Mouse (Mus musculus) T-helper 2 cell (primary cell): ENCODE data around the gene Nolc1.

ENCODE experiments used
- in situ Hi-C: fragments of 300-600 bp; cut with MboI, MseI; formaldehyde crosslinking; loops from one replicate; pipeline ENCODE4 v1.15.1; 2025; ENCODE audit warnings: high pct_unique_total_duplicates

Gene Nolc1

DNA sequence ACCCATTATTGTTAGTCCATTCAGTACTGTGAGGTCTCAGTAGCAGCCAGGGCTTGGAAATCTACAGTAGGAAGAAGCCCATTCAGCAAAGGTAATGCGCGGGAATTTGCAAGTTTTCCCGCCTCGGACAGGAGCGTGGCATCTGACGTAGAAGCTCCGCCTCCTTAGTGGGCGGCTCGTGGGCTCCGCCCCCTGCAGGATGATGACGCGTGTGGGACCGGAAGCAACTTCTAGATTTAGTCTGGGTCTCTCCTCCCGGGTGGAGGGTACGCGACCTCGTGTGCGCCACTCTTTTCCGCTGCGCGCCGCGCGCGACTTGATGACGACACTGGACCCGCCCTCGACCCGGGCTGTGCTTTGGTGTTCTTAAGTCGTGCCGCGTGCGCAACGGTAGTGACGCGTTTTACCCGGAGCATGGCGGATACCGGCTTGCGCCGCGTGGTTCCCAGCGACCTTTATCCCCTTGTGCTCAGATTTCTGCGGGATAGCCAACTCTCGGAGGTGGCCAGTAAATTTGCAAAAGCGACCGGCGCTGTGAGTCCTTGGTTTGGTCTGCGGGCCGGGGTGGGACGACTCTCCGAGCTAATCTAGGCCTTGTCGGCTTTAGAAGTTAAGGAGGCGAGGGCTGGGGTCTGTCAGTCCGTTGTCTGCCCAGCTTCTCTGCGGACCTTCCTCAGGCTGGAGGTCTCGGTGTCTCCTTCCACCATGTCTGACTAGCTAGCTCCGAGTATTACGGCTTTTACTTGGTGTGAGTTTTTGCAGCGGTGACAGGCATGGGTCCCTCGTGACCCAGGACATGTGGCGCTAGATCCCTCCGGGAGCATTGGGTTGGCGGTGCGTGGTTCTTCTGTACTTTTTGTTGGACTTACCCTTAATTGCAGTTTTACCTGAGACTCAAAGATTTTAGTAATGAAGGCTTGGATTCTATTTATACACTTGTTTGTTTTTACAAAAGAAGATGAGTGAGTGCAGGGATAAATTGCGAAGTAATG is at the start of gene Nolc1:
Gene Nolc1, plus strand, starts transcription at position 248 of the 992 bp plus-strand sequence.
- in situ Hi-C loops = no loop called here

- in situ Hi-C loops = loop anchor here (25.0 kb wide), 1 partner anchor 1739 kb away; the partner anchor contains the start of gene Scd2
Observed at GRCm38 (mm10) chr19:46026567-46026966, 49.1 kb upstream of the Nolc1 start.

GRCm38 (mm10) chr19:46028747-46029320 is 46.8 kb upstream of the Nolc1 start:
- in situ Hi-C loops = loop anchor here (25.0 kb wide), 1 partner anchor 1742 kb away; the partner anchor contains the start of gene Scd2

DNA sequence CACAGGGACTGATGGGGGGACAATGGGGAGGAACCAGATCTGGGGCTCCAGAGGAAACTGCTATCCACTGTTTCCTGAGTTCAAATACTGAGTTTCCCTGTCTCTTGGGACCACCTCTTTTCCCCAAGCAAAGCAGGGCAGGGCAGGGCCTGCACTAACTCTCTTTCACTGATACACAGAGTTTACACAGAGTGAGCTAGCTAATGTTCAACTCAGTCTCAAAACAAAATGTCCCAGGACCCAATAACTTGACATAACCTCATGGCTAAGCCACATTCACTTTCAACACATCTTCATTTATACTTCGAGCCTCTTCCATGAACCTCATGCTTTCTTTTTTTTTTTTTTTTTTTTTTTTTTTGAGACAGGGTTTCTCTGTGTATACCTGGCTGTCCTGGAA is 46.0 kb upstream of the Nolc1 start:
- in situ Hi-C loops = loop anchor here (25.0 kb wide), 1 partner anchor 1742 kb away; the partner anchor contains the start of gene Scd2

DNA sequence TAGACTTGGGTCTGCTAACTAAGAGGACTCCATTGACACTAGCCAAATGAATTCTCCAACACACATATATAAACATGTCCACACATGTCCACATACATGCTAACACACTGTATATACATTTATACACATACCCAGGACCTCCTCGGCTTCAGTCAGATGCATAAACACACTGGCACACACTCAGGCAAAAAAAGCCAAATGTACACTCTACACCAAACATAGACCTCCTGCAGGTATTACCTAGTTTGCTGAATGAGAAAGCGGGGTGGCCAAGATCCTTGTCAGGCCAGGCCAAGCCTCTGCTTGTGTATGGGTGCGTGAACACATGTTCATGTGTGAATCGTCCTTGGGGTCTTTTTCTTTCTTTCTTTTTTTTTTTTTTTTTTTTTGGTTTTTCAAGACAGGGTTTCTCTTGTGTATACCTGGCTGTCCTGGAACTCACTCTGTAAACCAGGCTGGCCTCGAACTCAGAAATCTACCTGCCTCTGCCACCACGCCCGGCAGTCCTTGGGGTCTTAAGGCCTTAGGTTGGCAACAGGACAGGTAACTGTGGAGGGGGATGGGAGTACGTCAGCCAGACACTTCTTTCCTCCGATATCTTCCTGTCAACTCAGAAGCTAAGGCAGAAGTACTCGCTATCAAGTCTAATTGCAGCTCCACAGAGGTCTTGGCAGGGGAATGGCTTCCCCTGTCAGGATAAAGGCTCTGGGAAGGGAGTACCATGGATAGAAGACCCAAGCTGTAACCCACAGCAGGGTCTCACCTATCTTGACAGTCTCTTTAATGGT is 45.3 kb upstream of the Nolc1 start:
- in situ Hi-C loops = loop anchor here (25.0 kb wide), 1 partner anchor 1743 kb away; the partner anchor contains the start of gene Scd2

DNA sequence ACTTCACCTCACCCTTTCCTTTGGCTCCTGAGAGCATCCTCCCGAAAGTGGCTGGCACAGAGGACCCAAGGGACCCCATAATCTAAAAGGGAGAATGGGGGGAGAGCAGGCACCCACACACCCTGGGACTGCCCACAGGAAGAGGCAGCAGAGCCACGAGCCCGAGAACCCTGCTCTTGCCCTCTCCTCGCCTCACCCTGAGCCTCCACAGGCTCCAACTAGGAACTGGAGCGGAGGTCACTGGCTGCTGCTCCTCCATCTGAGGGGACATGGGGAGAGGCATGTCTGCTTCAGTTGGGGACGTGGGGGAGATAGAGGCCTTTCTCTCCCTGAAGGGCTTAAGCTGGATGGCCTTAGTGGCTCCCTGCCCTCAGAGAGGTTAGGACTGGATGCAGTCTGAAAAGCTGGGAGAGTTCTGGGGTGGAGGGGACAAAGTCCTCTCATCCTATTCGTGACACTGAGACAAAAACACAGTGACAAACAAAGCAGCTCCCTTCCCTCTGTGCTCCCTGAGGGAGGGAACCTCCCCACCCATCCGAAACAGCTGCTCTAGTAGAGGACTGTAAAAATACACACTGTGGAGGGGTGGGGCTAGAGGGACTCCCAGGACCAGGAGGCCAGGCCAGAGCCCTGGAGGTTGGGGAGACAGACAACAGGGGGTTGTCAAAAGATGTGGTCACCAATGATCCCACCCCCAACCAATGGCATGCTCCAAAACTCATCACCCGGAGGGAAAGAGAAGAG is 43.8 kb upstream of the Nolc1 start:
- in situ Hi-C loops = loop anchor here (25.0 kb wide), 1 partner anchor 1745 kb away; the partner anchor contains the start of gene Scd2

GRCm38 (mm10) chr19:46032731-46033510 is 42.7 kb upstream of the Nolc1 start:
- in situ Hi-C loops = loop anchor here (25.0 kb wide), 1 partner anchor 1746 kb away; the partner anchor contains the start of gene Scd2

DNA sequence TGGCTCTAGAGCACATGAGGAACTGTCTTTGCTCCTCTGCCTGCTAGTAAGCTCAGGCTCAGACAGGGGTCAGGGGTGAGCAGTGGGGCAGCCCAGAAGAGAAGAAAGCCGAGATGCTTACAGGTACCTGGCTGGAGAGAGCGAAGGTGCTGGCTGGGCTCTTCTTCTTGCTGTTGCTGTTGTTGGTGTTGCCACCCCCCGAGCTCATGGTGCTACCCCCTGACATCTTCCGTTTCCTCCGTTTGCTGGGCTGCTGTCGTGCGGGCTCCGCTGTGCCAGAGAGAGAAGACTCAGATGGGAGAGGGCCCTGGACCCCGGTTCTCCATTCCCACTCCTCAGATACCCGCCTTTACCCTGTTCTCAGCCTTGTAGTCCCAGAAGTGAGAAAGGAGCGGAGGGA is 41.8 kb upstream of the Nolc1 start:
- in situ Hi-C loops = loop anchor here (25.0 kb wide), 1 partner anchor 1747 kb away; the partner anchor contains the start of gene Scd2

- in situ Hi-C loops = loop anchor here (25.0 kb wide), 1 partner anchor 1749 kb away; the partner anchor contains the start of gene Scd2
Observed at GRCm38 (mm10) chr19:46035971-46036370, 39.7 kb upstream of the Nolc1 start.

DNA sequence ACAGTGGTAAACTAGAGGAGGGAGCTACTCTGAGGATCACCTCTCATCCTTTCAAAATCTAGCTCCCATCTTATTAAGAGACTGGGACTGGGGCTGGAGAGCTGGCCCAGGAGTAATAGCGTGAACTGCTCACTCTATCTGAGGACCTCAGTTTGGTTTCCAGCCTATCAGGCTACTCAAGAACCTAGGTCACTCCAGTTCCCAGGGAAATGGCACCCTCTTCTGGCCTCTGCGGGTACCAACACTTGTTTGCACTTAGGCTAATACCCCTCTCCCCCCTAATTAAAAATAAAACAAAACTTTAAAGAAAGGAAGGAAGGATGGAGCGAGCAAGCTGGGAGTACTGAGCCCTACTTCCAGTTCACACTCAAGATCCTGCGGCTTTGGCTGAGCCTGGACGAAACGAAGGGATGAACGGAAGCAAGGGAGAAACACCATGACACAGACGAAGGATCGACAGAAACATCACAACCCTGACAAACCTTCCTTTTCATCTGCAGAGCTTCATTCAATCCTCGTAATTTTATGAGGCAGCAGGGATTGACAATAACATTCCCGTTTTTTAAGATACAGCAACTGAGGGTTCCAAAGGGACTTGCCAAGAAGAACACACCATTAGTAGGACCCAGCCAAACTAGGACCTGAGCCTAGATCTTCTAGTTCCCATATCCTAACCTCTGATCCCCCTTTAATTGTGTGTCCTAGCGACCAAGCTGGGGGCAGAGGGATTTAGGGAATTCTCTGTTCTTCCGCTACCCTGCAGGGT is 39.0 kb upstream of the Nolc1 start:
- in situ Hi-C loops = loop anchor here (25.0 kb wide), 1 partner anchor 1749 kb away; the partner anchor contains the start of gene Scd2

DNA sequence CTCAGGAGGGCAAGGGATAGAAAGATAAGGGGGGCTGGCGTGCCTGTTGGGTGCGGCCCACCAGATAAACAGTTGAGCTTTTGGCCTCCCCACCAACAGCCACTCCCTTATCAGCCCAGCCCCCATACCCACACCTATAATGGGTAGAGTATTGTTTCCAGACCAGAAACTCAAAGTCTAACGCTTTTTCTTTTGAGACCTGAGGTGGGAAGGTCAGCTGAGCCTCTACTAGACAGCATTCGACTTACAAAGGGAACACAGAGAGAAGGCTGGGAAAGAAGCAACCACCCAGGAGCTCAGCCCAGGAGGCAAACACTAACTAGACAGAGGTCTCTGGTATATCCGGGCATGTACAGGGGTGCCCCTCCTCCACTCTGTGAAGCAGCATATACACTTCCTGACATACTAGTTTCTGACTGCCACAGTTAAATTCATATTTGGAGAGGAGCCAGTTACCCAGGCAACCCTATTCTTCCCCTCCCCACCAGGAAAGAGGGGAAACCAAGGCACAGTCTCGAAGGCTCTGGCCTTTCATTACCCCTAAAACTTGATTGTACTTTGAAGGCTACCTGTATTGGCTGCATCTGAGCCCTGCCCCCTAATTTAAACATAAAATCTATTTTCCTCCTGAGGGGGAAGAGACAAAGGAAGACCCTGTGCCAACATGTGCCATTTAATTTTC is 38.3 kb upstream of the Nolc1 start:
- in situ Hi-C loops = loop anchor here (25.0 kb wide), 1 partner anchor 1750 kb away; the partner anchor contains the start of gene Scd2

- in situ Hi-C loops = loop anchor here (25.0 kb wide), 1 partner anchor 1751 kb away; the partner anchor contains the start of gene Scd2
Observed at GRCm38 (mm10) chr19:46037925-46038850, 37.5 kb upstream of the Nolc1 start.

GRCm38 (mm10) chr19:46038851-46039260 is 36.8 kb upstream of the Nolc1 start:
- in situ Hi-C loops = loop anchor here (25.0 kb wide), 1 partner anchor 1752 kb away; the partner anchor contains the start of gene Scd2

GRCm38 (mm10) chr19:46039478-46039877 is 36.2 kb upstream of the Nolc1 start:
- in situ Hi-C loops = loop anchor here (25.0 kb wide), 1 partner anchor 1752 kb away; the partner anchor contains the start of gene Scd2

DNA sequence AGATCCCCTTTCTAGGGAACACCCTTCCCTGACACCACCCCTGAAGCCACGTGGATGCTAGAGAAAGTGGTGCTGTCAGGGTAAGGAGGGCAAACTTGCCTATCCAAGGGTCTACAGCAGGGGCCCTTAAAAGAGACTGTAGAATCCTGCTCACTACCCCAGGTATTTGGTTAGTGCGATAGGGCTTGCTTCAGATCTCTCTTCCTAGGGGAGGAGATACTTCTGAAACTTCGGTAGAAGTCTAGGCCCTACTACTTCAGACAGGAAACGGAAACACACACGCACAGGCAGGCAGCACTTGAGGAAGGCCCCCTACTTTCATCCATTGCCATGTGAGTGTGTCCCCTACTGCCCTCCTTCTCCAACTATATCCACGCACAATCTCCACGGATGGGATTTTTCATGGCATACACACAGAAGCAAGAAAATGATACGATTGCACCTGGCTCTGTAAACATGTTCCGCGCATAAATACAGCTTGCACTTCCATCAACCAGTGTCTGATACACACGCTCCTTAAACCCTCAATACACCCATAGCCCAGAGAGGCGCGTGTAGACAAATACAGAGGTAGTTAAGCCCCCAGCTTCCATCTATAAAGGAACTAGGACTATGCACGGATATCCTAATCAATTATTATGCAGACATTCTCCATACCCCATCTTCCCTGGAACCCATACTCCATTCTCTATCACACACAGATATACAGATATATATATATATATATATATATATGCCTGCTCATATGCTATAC is 35.3 kb upstream of the Nolc1 start:
- in situ Hi-C loops = loop anchor here (5.0 to 25.0 kb wide), 2 partner anchors 38 to 1753 kb away; partner anchors contain the start of genes Hps6 and Scd2
